Mouse (Mus musculus): Measurements from ENCODE around the gene Abcb9. TPM values are rescaled to one million over a fixed set of nuclear protein-coding genes. Genes with fewer than 3 reads are reported as not detected.
A peak's percentile ranks its signal among the peaks of the same experiment; 100 is the strongest.

Abcb9 gene
- polyA plus RNA-seq, 1 experiment from 2014 or later = 1.3 TPM

- no peak overlapping the region for H3K27ac ChIP-seq
- 78% methylated on average over 11 of the region's 11 CpGs for WGBS
- H3K9me3 ChIP-seq = no peaks in the 10 kb centered on the region
- no peak overlapping the region for H3K4me3 ChIP-seq
- no peak for ATAC-seq (ENCODE audit: insufficient number of reproducible peaks, insufficient read depth, low FRiP score, low TSS enrichment)
- H3K27me3 ChIP-seq = no peaks in the 10 kb centered on the region
- no peak overlapping the region for H3K9ac ChIP-seq
- no peaks in the 10 kb centered on the region for H3K36me3 ChIP-seq
- H3K4me2 ChIP-seq (replicated peaks) = no peak overlapping the region
- peaks cover 16% of the 10 kb centered on the region for H3K4me1 ChIP-seq
These were observed 43.6 kb downstream of the Abcb9 start for GRCm38 (mm10) chr5:124051899-124052491.

- Histone ChIP-seq H3K27me3 (no peaks in the 10 kb centered on the region), H3K36me3 (no peaks in the 10 kb centered on the region), H3K4me2 (replicated peaks) (0 out of 2 replicates have a peak overlapping the region, but pooled peaks have one; percentile 11), H3K4me3 (no peak overlapping the region), H3K27ac (peak overlapping the region; percentile 75), H3K9ac (no peak overlapping the region; the same call in 1 of the 2 replicates), H3K9me3 (no peaks in the 10 kb centered on the region), H3K4me1 (peaks cover 16% of the 10 kb centered on the region)
- ATAC-seq (ENCODE audit: insufficient number of reproducible peaks, insufficient read depth, low FRiP score, low TSS enrichment) = no peak
- 30% methylated on average over 14 of the region's 14 CpGs for WGBS
These were observed 45.2 kb downstream of the Abcb9 start for GRCm38 (mm10) chr5:124050095-124051050.

- H3K36me3 ChIP-seq = no peaks in the 10 kb centered on the region
- no peak overlapping the region for H3K4me3 ChIP-seq
- no peak overlapping the region for H3K9ac ChIP-seq
- H3K9me3 ChIP-seq = no peaks in the 10 kb centered on the region
- 43% methylated on average over 15 of the region's 15 CpGs for WGBS
- H3K27me3 ChIP-seq = no peaks in the 10 kb centered on the region
- peaks cover 16% of the 10 kb centered on the region for H3K4me1 ChIP-seq
- no peak for ATAC-seq (ENCODE audit: insufficient number of reproducible peaks, insufficient read depth, low FRiP score, low TSS enrichment)
- H3K4me2 ChIP-seq (replicated peaks) = no peak overlapping the region
- H3K27ac ChIP-seq = peak overlapping the region; percentile 75
These were observed 46.2 kb downstream of the Abcb9 start for GRCm38 (mm10) chr5:124049249-124050045.

- no peaks in the 10 kb centered on the region for H3K36me3 ChIP-seq
- peaks cover 22% of the 10 kb centered on the region for H3K4me1 ChIP-seq
- no peak overlapping the region for H3K4me3 ChIP-seq
- WGBS = 65% methylated on average over 7 of the region's 7 CpGs
- peak overlapping the region; percentile 12; the same call in 1 of the 2 replicates for H3K9ac ChIP-seq
- ATAC-seq (ENCODE audit: insufficient number of reproducible peaks, insufficient read depth, low FRiP score, low TSS enrichment) = no peak
- no peaks in the 10 kb centered on the region for H3K9me3 ChIP-seq
- H3K27me3 ChIP-seq = no peaks in the 10 kb centered on the region
- H3K27ac ChIP-seq = no peak overlapping the region
- no peak overlapping the region for H3K4me2 ChIP-seq (replicated peaks)
These were observed 48.7 kb downstream of the Abcb9 start for GRCm38 (mm10) chr5:124046741-124047401.

GRCm38 (mm10) chr5:124045453-124046010 lies 50.1 kb downstream of the Abcb9 start:
- Histone ChIP-seq H3K27ac (no peak overlapping the region), H3K27me3 (no peaks in the 10 kb centered on the region), H3K9ac (no peak overlapping the region), H3K4me1 (peaks cover 19% of the 10 kb centered on the region), H3K4me3 (no peak overlapping the region), H3K4me2 (replicated peaks) (no peak overlapping the region), H3K36me3 (no peaks in the 10 kb centered on the region), H3K9me3 (no peaks in the 10 kb centered on the region)
- WGBS = 39% methylated on average over 11 of the region's 11 CpGs
- no peak for ATAC-seq (ENCODE audit: insufficient number of reproducible peaks, insufficient read depth, low FRiP score, low TSS enrichment)

- 0 out of 2 replicates have a peak overlapping the region, but pooled peaks have one; percentile 65 for H3K27ac ChIP-seq
- ATAC-seq (ENCODE audit: insufficient number of reproducible peaks, insufficient read depth, low FRiP score, low TSS enrichment) = no peak
- H3K9me3 ChIP-seq = no peaks in the 10 kb centered on the region
- H3K9ac ChIP-seq = no peak overlapping the region
- 82% methylated on average over 5 of the region's 5 CpGs for whole genome bisulfite sequencing
- no peak overlapping the region for H3K4me3 ChIP-seq
- no peaks in the 10 kb centered on the region for H3K27me3 ChIP-seq
- peaks cover 6% of the 10 kb centered on the region for H3K4me1 ChIP-seq
- H3K4me2 ChIP-seq (replicated peaks) = no peak overlapping the region
- no peaks in the 10 kb centered on the region for H3K36me3 ChIP-seq
These were observed 51.6 kb downstream of the Abcb9 start for GRCm38 (mm10) chr5:124043999-124044398.

GRCm38 (mm10) chr5:124043212-124043978 lies 52.2 kb downstream of the Abcb9 start:
- H3K4me1 ChIP-seq = peaks cover 6% of the 10 kb centered on the region
- no peak overlapping the region for H3K4me3 ChIP-seq
- 0 out of 2 replicates have a peak, but pooled peaks have one; percentile 18 for ATAC-seq (ENCODE audit: insufficient number of reproducible peaks, insufficient read depth, low FRiP score, low TSS enrichment)
- H3K27me3 ChIP-seq = no peaks in the 10 kb centered on the region
- H3K27ac ChIP-seq = peak overlapping the region; percentile 65
- H3K9me3 ChIP-seq = no peaks in the 10 kb centered on the region
- H3K9ac ChIP-seq = no peak overlapping the region
- 30% methylated on average over 10 of the region's 10 CpGs for WGBS
- no peak overlapping the region for H3K4me2 ChIP-seq (replicated peaks)
- no peaks in the 10 kb centered on the region for H3K36me3 ChIP-seq

- Histone ChIP-seq H3K4me1 (peaks cover 6% of the 10 kb centered on the region), H3K9ac (no peak overlapping the region), H3K27me3 (no peaks in the 10 kb centered on the region), H3K9me3 (no peaks in the 10 kb centered on the region), H3K36me3 (no peaks in the 10 kb centered on the region), H3K4me3 (no peak overlapping the region), H3K4me2 (replicated peaks) (no peak overlapping the region), H3K27ac (no peak overlapping the region)
- no peak for ATAC-seq (ENCODE audit: insufficient number of reproducible peaks, insufficient read depth, low FRiP score, low TSS enrichment)
- 75% methylated on average over 9 of the region's 9 CpGs for WGBS
These were observed 54.5 kb downstream of the Abcb9 start for GRCm38 (mm10) chr5:124041097-124041496.

- no peaks in the 10 kb centered on the region for H3K27me3 ChIP-seq
- no peak overlapping the region for H3K4me2 ChIP-seq (replicated peaks)
- WGBS = 91% methylated on average over 6 of the region's 6 CpGs
- H3K4me3 ChIP-seq = no peak overlapping the region
- H3K4me1 ChIP-seq = peaks cover 6% of the 10 kb centered on the region
- no peak overlapping the region for H3K27ac ChIP-seq
- H3K9ac ChIP-seq = no peak overlapping the region
- H3K9me3 ChIP-seq = no peaks in the 10 kb centered on the region
- ATAC-seq (ENCODE audit: insufficient number of reproducible peaks, insufficient read depth, low FRiP score, low TSS enrichment) = no peak
- no peaks in the 10 kb centered on the region for H3K36me3 ChIP-seq
These were observed 56.0 kb downstream of the Abcb9 start for GRCm38 (mm10) chr5:124039602-124040001.

DNA sequence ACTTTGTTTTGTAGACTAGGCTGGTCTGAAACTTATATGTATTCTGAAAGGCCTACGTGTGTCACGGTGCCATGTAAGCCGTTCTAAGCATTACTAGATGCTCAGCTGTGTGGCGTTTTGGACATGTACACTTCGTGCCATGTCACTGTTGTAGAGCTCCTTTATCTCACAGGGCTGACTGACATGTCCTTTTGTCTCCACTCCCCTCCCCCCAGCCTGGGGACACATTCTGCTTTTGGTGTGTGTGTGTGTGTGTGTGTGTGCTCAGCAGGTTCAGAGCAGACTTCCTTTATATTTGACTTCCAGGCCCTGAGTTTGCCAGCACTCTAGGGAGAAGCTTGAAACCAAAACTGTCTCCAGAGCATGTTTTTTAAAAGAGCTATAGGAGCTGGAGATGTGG lies 58.8 kb downstream of the Abcb9 start:
- Histone ChIP-seq H3K27ac (no peak overlapping the region), H3K4me2 (replicated peaks) (no peak overlapping the region), H3K27me3 (no peaks in the 10 kb centered on the region), H3K9me3 (no peaks in the 10 kb centered on the region), H3K4me1 (no peaks in the 10 kb centered on the region; the same call in 1 of the 2 replicates), H3K9ac (no peak overlapping the region), H3K36me3 (no peaks in the 10 kb centered on the region), H3K4me3 (no peak overlapping the region)
- WGBS = 51% methylated on average over 5 of the region's 5 CpGs
- no peak for ATAC-seq (ENCODE audit: insufficient number of reproducible peaks, insufficient read depth, low FRiP score, low TSS enrichment)
